Mouse (Mus musculus) adrenal gland, postnatal 36 days (tissue): ENCODE measurements at regions not wholly inside any gene's neighbourhood (a gene's known extent, or its start where the extent isn't known, plus 50 kb on each side); places are given as distances from the start of the nearest gene placed in this dataset.
A peak's percentile ranks its signal among the peaks of the same experiment; 100 is the strongest.

Experiments used
- DNase-seq, 2 experiments: peaks; one replicate each; pipeline ENCODE4 v3.0.0; 2021; ENCODE audit warnings: mixed read lengths in 1 of 2

GRCm38 (mm10) chr5:64609378-64610087 lies 193.7 kb upstream of the Klf3 start:
- DNase-seq: no peak

DNA sequence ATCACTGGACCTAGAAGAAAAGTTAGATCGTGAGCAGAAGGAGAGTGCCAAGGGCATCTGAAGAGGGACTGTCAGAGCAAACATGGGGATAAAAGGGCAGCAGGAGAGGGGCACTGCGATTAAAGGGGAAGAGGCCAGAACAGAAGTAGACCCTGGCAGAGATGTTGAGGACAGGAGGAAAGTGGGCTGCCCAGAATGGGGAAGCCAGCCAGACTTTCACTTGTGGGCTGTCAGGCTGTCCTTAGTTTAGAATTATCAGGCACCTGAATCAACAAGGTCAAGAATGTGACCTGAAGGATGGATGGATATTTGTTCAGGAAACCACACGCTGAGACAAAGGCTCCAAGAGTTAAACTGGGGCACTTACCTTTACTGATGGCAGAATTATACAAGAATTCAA lies 193.0 kb upstream of the Klf3 start:
- no peak for DNase-seq

GRCm38 (mm10) chr5:64610562-64611405 lies 192.4 kb upstream of the Klf3 start:
- peak; percentile 73 to 88 for DNase-seq

DNA sequence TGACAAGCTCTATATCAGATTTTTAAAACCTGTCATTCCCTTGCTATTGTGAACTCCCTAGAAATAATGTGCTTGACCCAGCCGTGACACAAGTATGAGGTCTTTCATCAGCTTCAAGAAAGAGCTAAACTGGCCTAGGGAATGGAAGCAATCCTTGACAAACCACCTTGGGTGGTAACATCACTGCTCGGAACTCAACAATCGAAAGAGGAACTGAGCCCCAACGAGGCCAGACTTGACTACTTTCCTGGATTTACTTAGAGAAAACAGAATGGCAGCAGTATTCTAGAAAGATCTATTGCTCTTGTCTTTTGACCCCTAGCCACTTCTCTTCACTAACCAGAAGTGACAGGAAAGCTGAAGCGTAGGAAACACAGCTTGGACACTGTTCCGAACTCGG lies 191.2 kb upstream of the Klf3 start:
- DNase-seq: no peak

DNA sequence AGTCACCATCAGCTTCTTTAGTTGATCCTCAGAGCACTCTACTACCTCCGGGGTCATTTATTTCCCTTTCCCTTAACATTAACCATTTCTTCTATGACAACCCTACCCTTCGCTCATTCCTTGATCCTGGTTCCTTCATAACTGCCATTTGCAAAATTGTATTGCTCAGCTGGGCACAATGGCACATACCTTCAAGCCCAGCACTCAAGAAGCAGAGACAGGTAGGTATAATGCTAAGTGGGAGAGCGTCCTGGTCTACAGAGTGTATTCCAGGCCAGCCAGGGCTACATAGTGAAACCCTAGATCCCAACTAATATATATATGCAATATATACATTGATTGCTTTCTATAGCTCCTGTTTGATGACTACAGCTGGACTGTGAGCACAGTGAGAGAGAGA lies 189.5 kb upstream of the Klf3 start:
- DNase-seq: no peak

DNA sequence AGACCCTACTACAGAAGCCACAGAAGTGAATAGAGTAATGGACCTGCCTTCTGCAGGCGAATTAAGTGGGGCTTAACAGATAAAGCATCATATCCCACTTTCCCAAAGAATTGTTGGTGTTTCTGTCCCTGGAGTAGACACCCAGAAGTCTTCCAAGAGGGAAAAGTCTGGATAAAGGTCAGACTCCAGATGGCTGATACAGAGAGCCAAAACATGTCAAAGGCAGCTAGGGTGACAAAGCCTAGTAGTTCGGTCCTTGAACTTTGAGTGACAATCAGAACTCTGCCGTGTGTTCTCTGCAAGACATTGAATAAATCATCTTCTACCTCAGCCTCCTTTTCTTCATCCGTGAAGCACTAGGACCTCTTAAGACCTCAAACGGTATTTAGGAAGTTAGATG lies 185.1 kb upstream of the Klf3 start:
- DNase-seq: peak in 1 of 2 experiments; percentile 14

GRCm38 (mm10) chr5:64619752-64620151 lies 183.4 kb upstream of the Klf3 start:
- DNase-seq: no peak

DNA sequence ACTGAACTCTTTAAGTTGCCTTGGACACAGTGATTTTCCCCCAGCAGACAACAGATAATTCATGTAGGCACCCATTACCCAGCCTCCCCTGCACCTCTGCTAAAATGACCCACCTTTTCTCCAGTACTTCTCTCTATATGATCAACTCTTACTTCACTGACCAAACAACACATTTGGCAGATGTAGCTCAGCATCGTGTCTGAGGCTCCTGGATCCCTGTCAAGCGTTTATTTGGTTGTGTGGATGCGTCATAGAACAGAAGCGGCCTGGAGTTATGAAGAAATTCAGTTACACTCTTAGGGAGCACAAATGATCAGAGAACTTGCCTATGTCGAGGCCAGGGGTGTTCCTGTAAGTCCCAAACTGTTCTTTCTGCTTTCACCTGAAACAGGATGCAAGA lies 182.5 kb upstream of the Klf3 start:
- no peak for DNase-seq

- no peak for DNase-seq
Measured at GRCm38 (mm10) chr5:64621386-64621785, 181.8 kb upstream of the Klf3 start.

- no peak for DNase-seq
Measured at GRCm38 (mm10) chr5:64623653-64624052, 179.5 kb upstream of the Klf3 start.

DNA sequence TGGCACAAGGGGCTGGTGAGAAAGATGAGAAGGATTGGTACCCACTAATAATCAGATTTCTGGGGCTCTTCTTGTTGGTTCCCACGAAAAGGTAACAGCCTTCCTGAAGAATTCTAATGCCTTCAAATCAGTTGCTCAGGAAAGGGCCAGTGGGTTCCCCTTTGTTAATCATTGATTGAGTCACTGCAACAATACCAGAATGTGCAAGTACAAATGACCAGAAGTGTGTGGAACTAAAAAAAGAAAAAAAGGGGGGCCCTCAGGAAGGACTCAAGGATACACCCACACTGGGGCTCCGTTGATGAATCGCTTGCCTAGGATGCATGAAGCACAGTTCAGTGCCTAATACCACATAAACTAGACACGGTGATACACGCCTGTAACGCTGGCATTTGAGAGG lies 179.0 kb upstream of the Klf3 start:
- no peak for DNase-seq

GRCm38 (mm10) chr5:64625421-64625820 lies 177.8 kb upstream of the Klf3 start:
- DNase-seq: no peak

GRCm38 (mm10) chr5:64625841-64626298 lies 177.3 kb upstream of the Klf3 start:
- no peak for DNase-seq

DNA sequence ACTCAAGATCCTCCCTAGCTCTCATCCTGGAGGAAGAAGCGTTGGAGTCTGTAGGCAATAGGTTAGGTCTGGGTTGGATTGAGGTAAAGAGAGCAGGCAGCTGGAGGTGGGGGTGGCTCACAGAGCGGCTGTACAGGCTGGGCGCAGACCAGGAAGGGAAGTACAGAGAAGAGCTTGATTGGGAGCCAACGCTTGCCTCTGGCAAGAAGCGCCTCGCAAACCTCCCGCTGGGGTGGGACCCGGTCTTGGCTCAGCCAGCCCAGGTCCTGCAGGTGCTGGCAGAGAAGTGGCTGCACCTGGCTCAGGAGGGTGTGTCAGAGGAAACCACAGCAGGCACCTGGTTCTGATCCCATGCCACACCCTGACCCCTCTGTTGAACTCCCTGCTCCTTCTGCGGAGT lies 176.8 kb upstream of the Klf3 start:
- DNase-seq: peak in 1 of 2 experiments; percentile 15

- DNase-seq: no peak
Measured at GRCm38 (mm10) chr5:64630582-64630981, 172.6 kb upstream of the Klf3 start.

DNA sequence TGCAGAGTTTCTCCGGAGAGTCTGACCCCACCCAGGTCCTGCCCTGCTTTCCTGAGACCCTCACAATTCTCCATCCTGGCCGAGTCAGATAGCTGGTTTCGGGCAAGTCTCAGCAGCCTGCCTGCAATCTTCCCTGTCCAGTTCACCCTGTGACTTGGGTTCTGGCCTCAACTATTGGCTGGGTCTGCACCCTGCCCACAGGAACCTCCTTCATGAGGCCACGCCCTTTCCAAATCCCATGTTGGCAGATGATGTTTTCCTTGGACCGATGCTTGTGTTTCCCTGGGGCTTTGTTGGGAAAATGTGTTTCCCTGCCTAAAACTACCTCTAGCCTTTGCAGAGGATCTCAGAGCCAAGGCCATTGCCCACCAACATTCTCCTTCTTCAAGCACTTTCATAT lies 171.0 kb upstream of the Klf3 start:
- no peak for DNase-seq

- no peak for DNase-seq
Measured at GRCm38 (mm10) chr5:64634008-64634407, 169.2 kb upstream of the Klf3 start.

- DNase-seq: no peak
Measured at GRCm38 (mm10) chr5:64634721-64635120, 168.5 kb upstream of the Klf3 start.

- no peak for DNase-seq
Measured at GRCm38 (mm10) chr5:64636301-64636700, 166.9 kb upstream of the Klf3 start.

- DNase-seq: no peak
Measured at GRCm38 (mm10) chr5:64643584-64643983, 159.6 kb upstream of the Klf3 start.

GRCm38 (mm10) chr5:64647417-64648125 lies 155.6 kb upstream of the Klf3 start:
- peak; percentile 30 to 71 for DNase-seq

GRCm38 (mm10) chr5:64648492-64648891 lies 154.7 kb upstream of the Klf3 start:
- DNase-seq: peak in 1 of 2 experiments; percentile 20

GRCm38 (mm10) chr5:64651407-64651806 lies 151.8 kb upstream of the Klf3 start:
- DNase-seq: peak; percentile 74 to 78
